ENCODE assay signal across 20 mouse cellular contexts in the genomic region with DNA sequence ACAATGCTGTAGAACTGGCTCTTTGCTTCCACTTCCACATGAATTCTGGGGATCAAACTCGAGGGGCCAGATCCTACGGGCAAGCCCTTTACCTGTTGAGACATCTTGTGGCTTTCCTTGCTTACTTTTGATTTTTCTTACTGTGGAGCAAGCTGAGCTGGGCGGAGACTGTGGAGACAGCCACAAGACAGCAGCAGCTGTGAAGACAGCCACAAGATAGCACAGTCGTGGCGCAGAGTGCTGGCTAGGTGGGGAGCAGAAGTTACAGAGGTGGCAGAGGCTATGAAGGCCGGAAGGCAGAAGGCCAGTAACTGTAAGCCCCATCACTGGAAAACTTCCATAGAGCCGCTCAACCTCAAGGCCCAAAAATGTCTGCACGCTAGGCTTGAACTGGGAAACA. TPM values are rescaled to one million over a fixed set of nuclear protein-coding genes. Genes with fewer than 3 reads are reported as not detected.
A peak's percentile ranks its signal among the peaks of the same experiment; 100 is the strongest.
DNase-seq lines count a peak whose midpoint lies in the region; ATAC-seq and TF ChIP-seq lines count a peak whose summit lies in the region.
"Had no signal": no experiment of that assay in that cellular context is flagged by ENCODE, and none has a peak within 500 bp of the region (broad histone marks: within the 10 kb centered on the region; RNA-seq: fewer than 3 reads in every experiment).

No protein-coding gene starts in this region.

- H3K4me1 ChIP-seq in bone marrow, adult 2 months (ENCODE audit: control insufficient read depth, insufficient read depth, low read length): peaks cover 4% of the 10 kb centered on the region
- no peaks in the 10 kb centered on the region for H3K4me1 ChIP-seq in limb, embryonic 10.5 days
- H3K4me1 ChIP-seq in hindbrain, embryonic 12.5 days: no peaks in the 10 kb centered on the region
- H3K4me1 ChIP-seq: embryonic facial prominence, embryonic 12.5 days; forebrain, embryonic 12.5 days; heart, embryonic 10.5 days; hindbrain, embryonic 13.5 days; limb, embryonic 12.5 days had no signal

- H3K4me2 ChIP-seq in hindbrain, embryonic 12.5 days (replicated peaks): no peak overlapping the region
- H3K4me2 ChIP-seq: embryonic facial prominence, embryonic 12.5 days; forebrain, embryonic 12.5 days; hindbrain, embryonic 13.5 days; limb, embryonic 12.5 days; liver, embryonic 11.5 days had no signal

- no peak overlapping the region for H3K4me3 ChIP-seq in bone marrow, adult 2 months (replicated peaks; ENCODE audit: control insufficient read depth, low read depth, low read length)
- no peak overlapping the region for H3K4me3 ChIP-seq in limb, embryonic 10.5 days
- no peak overlapping the region for H3K4me3 ChIP-seq in hindbrain, embryonic 12.5 days
- H3K4me3 ChIP-seq: embryonic facial prominence, embryonic 12.5 days; forebrain, embryonic 12.5 days; heart, embryonic 10.5 days; hindbrain, embryonic 13.5 days; limb, embryonic 12.5 days had no signal

- WGBS in bone marrow, adult 2 months: 32% methylated on average over 8 of the region's 8 CpGs
- WGBS in limb, embryonic 10.5 days: 93% methylated on average over 8 of the region's 8 CpGs
- WGBS in hindbrain, embryonic 12.5 days: 90% methylated on average over 8 of the region's 8 CpGs

- no peaks in the 10 kb centered on the region for H3K9me3 ChIP-seq in limb, embryonic 10.5 days (replicated peaks)
- no peaks in the 10 kb centered on the region for H3K9me3 ChIP-seq in hindbrain, embryonic 12.5 days (replicated peaks)
- H3K9me3 ChIP-seq: embryonic facial prominence, embryonic 12.5 days; forebrain, embryonic 12.5 days; heart, embryonic 10.5 days; hindbrain, embryonic 13.5 days had no signal

- peak; percentile 38 for DNase-seq in CD4-positive helper T cell, adult 2 months (ENCODE audit: low read depth, low spot score)
- peak; percentile 65 for DNase-seq in naive thymus-derived CD4-positive, alpha-beta T cell, adult 2 months (ENCODE audit: low read depth)
- DNase-seq in thymus, postnatal 25 days: peak; percentile 75
- no peak for DNase-seq in limb, embryonic 10.5 days (ENCODE audit: low spot score)
- no peak for DNase-seq in kidney, postnatal 10 days
- DNase-seq: cerebellum, adult 11-12 months; heart, postnatal 14 days; kidney, adult 2 months; liver, postnatal 0 days; midbrain, embryonic 14.5 days had no signal

- H3K36me3 ChIP-seq in limb, embryonic 10.5 days: no peaks in the 10 kb centered on the region
- no peaks in the 10 kb centered on the region for H3K36me3 ChIP-seq in hindbrain, embryonic 12.5 days
- H3K36me3 ChIP-seq: embryonic facial prominence, embryonic 12.5 days; forebrain, embryonic 12.5 days; heart, embryonic 10.5 days; hindbrain, embryonic 13.5 days; limb, embryonic 12.5 days had no signal

- no peaks in the 10 kb centered on the region for H3K27me3 ChIP-seq in limb, embryonic 10.5 days (ENCODE audit: low read depth, poor library complexity, severe bottlenecking)
- H3K27me3 ChIP-seq in hindbrain, embryonic 12.5 days: no peaks in the 10 kb centered on the region
- H3K27me3 ChIP-seq: embryonic facial prominence, embryonic 12.5 days; forebrain, embryonic 12.5 days; hindbrain, embryonic 13.5 days; limb, embryonic 12.5 days; Patski had no signal

- ATAC-seq in hindbrain, embryonic 12.5 days (ENCODE audit: low FRiP score): no peak
- ATAC-seq: liver, postnatal 0 days; Patski had no signal

- no peak for TF ChIP-seq POLR2A in bone marrow, adult 2 months (IDR thresholded peaks at IDR 0.05; ENCODE audit: borderline replicate concordance, control insufficient read depth, low read depth, low read length)

- H3K27ac ChIP-seq in bone marrow, adult 2 months (ENCODE audit: control insufficient read depth, insufficient read depth, low read depth, low read length, poor library complexity): peak overlapping the region; percentile 44
- no peak overlapping the region for H3K27ac ChIP-seq in limb, embryonic 10.5 days
- H3K27ac ChIP-seq in hindbrain, embryonic 12.5 days: no peak overlapping the region
- H3K27ac ChIP-seq: embryonic facial prominence, embryonic 12.5 days; forebrain, embryonic 12.5 days; heart, embryonic 10.5 days; hindbrain, embryonic 13.5 days; kidney, postnatal 0 days; limb, embryonic 12.5 days had no signal

- no peak for TF ChIP-seq CTCF in bone marrow, adult 2 months (IDR thresholded peaks at IDR 0.05; ENCODE audit: control insufficient read depth, insufficient read depth, low read length)

- H3K9ac ChIP-seq in hindbrain, embryonic 12.5 days: no peak overlapping the region
- H3K9ac ChIP-seq: embryonic facial prominence, embryonic 12.5 days; forebrain, embryonic 12.5 days; hindbrain, embryonic 13.5 days; limb, embryonic 12.5 days; liver, postnatal 0 days had no signal

RNA-seq across cellular contexts. Expression of gene Cdkn2aipnl, which starts 5.7 kb away (rescaled TPM):
- 20.9 and 27.8 TPM in 2 replicates for polyA plus RNA-seq in bone marrow, adult 2 months (2011; ENCODE audit: insufficient read depth, insufficient read length, low replicate concordance, missing spikeins)
- polyA plus RNA-seq in limb, embryonic 10.5 days (2016; fragmentation: Nextera tagmentation; extraction: Ambion mirVana): 132 and 141 TPM in 2 replicates
- polyA plus RNA-seq in hindbrain, embryonic 12.5 days (2016; fragmentation: Nextera tagmentation; extraction: Ambion mirVana): 106 and 107 TPM in 2 replicates

RNA-seq across cellular contexts. Expression of gene Ube2b, which starts 38.8 kb away (rescaled TPM):
- 89.5 and 122 TPM in 2 replicates for polyA plus RNA-seq in bone marrow, adult 2 months (2011; ENCODE audit: insufficient read depth, insufficient read length, low replicate concordance, missing spikeins)
- 213 and 227 TPM in 2 replicates for polyA plus RNA-seq in limb, embryonic 10.5 days (2016; fragmentation: Nextera tagmentation; extraction: Ambion mirVana)
- 228 and 245 TPM in 2 replicates for polyA plus RNA-seq in hindbrain, embryonic 12.5 days (2016; fragmentation: Nextera tagmentation; extraction: Ambion mirVana)

RNA-seq across cellular contexts. Expression of gene Cdkl3, which starts 42.3 kb away (rescaled TPM):
- polyA plus RNA-seq in bone marrow, adult 2 months (2011; ENCODE audit: insufficient read depth, insufficient read length, low replicate concordance, missing spikeins): 4.8 and 6.7 TPM in 2 replicates
- 11.7 and 11.8 TPM in 2 replicates for polyA plus RNA-seq in limb, embryonic 10.5 days (2016; fragmentation: Nextera tagmentation; extraction: Ambion mirVana)
- 17.4 and 17.5 TPM in 2 replicates for polyA plus RNA-seq in hindbrain, embryonic 12.5 days (2016; fragmentation: Nextera tagmentation; extraction: Ambion mirVana)

Comparison
In these comparisons a context has a peak if more than half of its experiments do, and no peak if none do; other contexts are left out.
1. DNase-seq: peak in CD4-positive helper T cell, adult 2 months (single experiment), naive thymus-derived CD4-positive, alpha-beta T cell, adult 2 months (single experiment) and thymus, postnatal 25 days (single experiment); none in limb, embryonic 10.5 days (single experiment) and kidney, postnatal 10 days (single experiment).